Mouse (Mus musculus) intestine, postnatal 0 days (tissue): ENCODE data around the gene Dhh. TPM values are rescaled to one million over a fixed set of nuclear protein-coding genes. Genes with fewer than 3 reads are reported as not detected.

ENCODE experiments used
- ATAC-seq: fragments of 200-750 bp; cut with Nextera tagmentation; 2 replicates; pipeline ENCODE4 v1.8.0; 2017; ENCODE audit warnings: mild to moderate bottlenecking, moderate TSS enrichment, moderate library complexity
- H3K27ac ChIP-seq: fragments of 300-500 bp; sonication (generic); 2 replicates; pipeline ENCODE4 v1.5.1; 2014; ENCODE audit warnings: mild to moderate bottlenecking, low read depth, low read length, moderate library complexity
- H3K27me3 ChIP-seq: fragments of 300-500 bp; sonication (generic); replicated peaks from 2 replicates; pipeline ENCODE4 v1.6.1; 2014; ENCODE audit warnings: low read length, mixed read lengths; ENCODE audit not compliant: control insufficient read depth, insufficient read depth
- H3K36me3 ChIP-seq: fragments of 300-500 bp; sonication (generic); 2 replicates; pipeline ENCODE4 v1.6.1; 2014; ENCODE audit warnings: mild to moderate bottlenecking, moderate library complexity; ENCODE audit not compliant: control insufficient read depth, insufficient read depth
- H3K4me1 ChIP-seq: fragments of 300-500 bp; sonication (generic); replicated peaks from 2 replicates; pipeline ENCODE4 v1.6.1; 2014; ENCODE audit warnings: antibody characterized with exemption, low read length, mixed read lengths; ENCODE audit not compliant: control insufficient read depth, insufficient read depth
- H3K4me2 ChIP-seq: fragments of 300-500 bp; sonication (generic); replicated peaks from 2 replicates; pipeline ENCODE4 v1.6.1; 2014; ENCODE audit warnings: low read depth, mild to moderate bottlenecking, moderate library complexity
- H3K4me3 ChIP-seq: fragments of 300-500 bp; sonication (generic); 2 replicates; pipeline ENCODE4 v1.5.1; 2014; ENCODE audit warnings: low read depth, low read length
- H3K9ac ChIP-seq: fragments of 300-500 bp; sonication (generic); 2 replicates; pipeline ENCODE4 v1.6.1; 2014; ENCODE audit warnings: mild to moderate bottlenecking, low read depth, low read length
- H3K9me3 ChIP-seq: fragments of 300-500 bp; sonication (generic); 2 replicates; pipeline ENCODE4 v1.6.1; 2016; ENCODE audit warnings: mixed run types; ENCODE audit not compliant: control insufficient read depth
- CTCF ChIP-seq: sonication (generic); IDR thresholded peaks from 2 replicates; pipeline ENCODE4 v1.5.1; 2016; ENCODE audit warnings: low read depth, mild to moderate bottlenecking, control low read depth, antibody characterized with exemption, moderate library complexity
- WGBS: fragments of 180-500 bp; shearing (Covaris S2); extraction: QIAGEN DNeasy Blood & Tissue Kit; methylation state at CpG from one replicate; pipeline ENCODE4 v1.1.7; 2014; 5-methylcytosine and 5-hydroxymethylcytosine counted together
- polyA plus RNA-seq: library from polyadenylated mRNA; unstranded; fragments of >200 nt; fragmentation: Nextera tagmentation; extraction: Ambion mirVana; gene quantifications from 2 replicates; pipeline ENCODE4 v1.2.1, GENCODE M21; 2015

Dhh gene
- polyA plus RNA-seq, 1 experiment from 2014 or later = 0.93 TPM

GRCm38 (mm10) chr15:98859319-98860043 is 38.9 kb downstream of the Dhh start:
- TF ChIP-seq CTCF = no peak
- Histone ChIP-seq H3K4me1 (no peaks in the 10 kb centered on the region), H3K9me3 (no peaks in the 10 kb centered on the region), H3K36me3 (peaks cover 100% of the 10 kb centered on the region), H3K27me3 (no peaks in the 10 kb centered on the region), H3K4me3 (no peak overlapping the region), H3K4me2 (no peak overlapping the region), H3K27ac (no peak overlapping the region), H3K9ac (no peak overlapping the region)
- 69% methylated on average over 9 of the region's 9 CpGs for WGBS
- ATAC-seq = no peak

GRCm38 (mm10) chr15:98854214-98854613 is 44.1 kb downstream of the Dhh start:
- Histone ChIP-seq H3K4me1 (0 out of 2 replicates have a peak, but pooled peaks cover 4% of the 10 kb centered on the region), H3K9ac (no peak overlapping the region), H3K4me2 (no peak overlapping the region), H3K27me3 (no peaks in the 10 kb centered on the region), H3K9me3 (no peaks in the 10 kb centered on the region), H3K36me3 (peaks cover 99% of the 10 kb centered on the region), H3K4me3 (no peak overlapping the region), H3K27ac (0 out of 2 replicates have a peak overlapping the region, but pooled peaks have one; percentile 1)
- no peak for ATAC-seq
- TF ChIP-seq CTCF = no peak
- WGBS = 82% methylated on average over 16 of the region's 16 CpGs

GRCm38 (mm10) chr15:98853161-98853937 is 45.0 kb downstream of the Dhh start:
- Histone ChIP-seq H3K4me1 (0 out of 2 replicates have a peak, but pooled peaks cover 4% of the 10 kb centered on the region), H3K9me3 (no peaks in the 10 kb centered on the region), H3K4me3 (no peak overlapping the region), H3K9ac (no peak overlapping the region), H3K27me3 (no peaks in the 10 kb centered on the region), H3K27ac (no peak overlapping the region; the same call in 1 of the 2 replicates), H3K4me2 (no peak overlapping the region), H3K36me3 (peaks cover 99% of the 10 kb centered on the region)
- 92% methylated on average over 28 of the region's 28 CpGs for WGBS
- TF ChIP-seq CTCF = no peak
- no peak for ATAC-seq

GRCm38 (mm10) chr15:98852733-98853132 is 45.6 kb downstream of the Dhh start:
- ATAC-seq = no peak
- no peaks in the 10 kb centered on the region for H3K9me3 ChIP-seq
- WGBS = 88% methylated on average over 9 of the region's 9 CpGs
- H3K4me3 ChIP-seq = no peak overlapping the region
- no peak overlapping the region for H3K4me2 ChIP-seq
- TF ChIP-seq CTCF = no peak
- H3K27me3 ChIP-seq = no peaks in the 10 kb centered on the region
- 0 out of 2 replicates have a peak, but pooled peaks cover 4% of the 10 kb centered on the region for H3K4me1 ChIP-seq
- no peak overlapping the region for H3K9ac ChIP-seq
- H3K36me3 ChIP-seq = peaks cover 99% of the 10 kb centered on the region
- H3K27ac ChIP-seq = no peak overlapping the region

- H3K9me3 ChIP-seq = no peaks in the 10 kb centered on the region
- no peak overlapping the region for H3K9ac ChIP-seq
- peaks cover 99% of the 10 kb centered on the region for H3K36me3 ChIP-seq
- TF ChIP-seq CTCF = no peak
- H3K4me1 ChIP-seq = 0 out of 2 replicates have a peak, but pooled peaks cover 4% of the 10 kb centered on the region
- ATAC-seq = no peak
- no peaks in the 10 kb centered on the region for H3K27me3 ChIP-seq
- no peak overlapping the region for H3K4me2 ChIP-seq
- WGBS = 92% methylated on average over 9 of the region's 9 CpGs
- H3K27ac ChIP-seq = 0 out of 2 replicates have a peak overlapping the region, but pooled peaks have one; percentile 31
- no peak overlapping the region for H3K4me3 ChIP-seq
Observed at GRCm38 (mm10) chr15:98852071-98852470, 46.3 kb downstream of the Dhh start.

- no peaks in the 10 kb centered on the region for H3K27me3 ChIP-seq
- H3K9me3 ChIP-seq = no peaks in the 10 kb centered on the region
- peaks cover 99% of the 10 kb centered on the region for H3K36me3 ChIP-seq
- 0 out of 2 replicates have a peak, but pooled peaks cover 4% of the 10 kb centered on the region for H3K4me1 ChIP-seq
- H3K4me2 ChIP-seq = no peak overlapping the region
- H3K9ac ChIP-seq = no peak overlapping the region
- TF ChIP-seq CTCF = no peak
- no peak overlapping the region for H3K4me3 ChIP-seq
- ATAC-seq = peak; percentile 62
- 47% methylated on average over 21 of the region's 21 CpGs for WGBS
- H3K27ac ChIP-seq = peak overlapping the region; percentile 31; the same call in 1 of the 2 replicates
Observed at GRCm38 (mm10) chr15:98851229-98851818, 47.0 kb downstream of the Dhh start.
